Comparison of ENCODE assay signal across 8 mouse cellular contexts in the genomic region with DNA sequence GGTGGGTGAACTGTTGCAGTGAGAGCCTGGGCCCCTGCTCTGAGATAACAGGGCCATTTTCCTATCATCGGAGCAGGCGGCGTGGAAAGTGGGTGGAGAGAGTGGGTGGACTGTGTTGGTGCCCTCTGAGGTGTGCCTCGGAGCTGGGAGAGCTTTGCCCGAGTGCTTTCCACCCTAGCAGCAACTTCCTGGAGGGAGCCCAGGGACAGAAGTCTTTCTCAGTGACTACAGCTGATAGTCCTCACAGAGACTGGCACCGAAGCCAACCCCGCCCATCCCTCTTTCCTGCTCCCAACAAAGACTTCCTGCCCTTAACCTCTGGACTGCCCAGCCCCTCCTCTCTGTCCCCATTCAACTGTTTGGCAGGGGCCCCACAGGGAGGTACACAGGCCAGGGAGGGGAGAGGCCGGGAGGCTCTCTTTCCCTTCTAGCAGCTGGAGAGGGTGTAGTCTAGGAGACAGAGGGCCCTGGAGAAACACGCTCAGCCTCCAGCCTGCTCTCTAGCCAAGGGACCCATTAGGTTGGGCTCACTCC. TPM values are rescaled to one million over a fixed set of nuclear protein-coding genes. Genes with fewer than 3 reads are reported as not detected.
DNase-seq lines count a peak whose midpoint lies in the region; ATAC-seq lines count a peak whose summit lies in the region.

No protein-coding gene starts in this region.

- WGBS in forebrain, embryonic 12.5 days = 6% methylated on average over 9 of the region's 9 CpGs

- intact Hi-C loops in heart, postnatal 10 days (cut with DNase I) = loop anchor here (2.0 kb wide), 1 partner anchor 32 kb away; no protein-coding TSS in a partner anchor

- peak overlapping the region; percentile 84 for H3K27ac ChIP-seq in forebrain, embryonic 12.5 days

- peak; percentile 55 for ATAC-seq in forebrain, embryonic 12.5 days (ENCODE audit: low FRiP score)

- peak overlapping the region; percentile 49 for H3K4me2 ChIP-seq in forebrain, embryonic 12.5 days

- H3K4me3 ChIP-seq in forebrain, embryonic 12.5 days (replicated peaks) = no peak overlapping the region; the same call in 1 of the 2 replicates

- H3K4me1 ChIP-seq in forebrain, embryonic 12.5 days = peaks cover 77% of the 10 kb centered on the region

- H3K9me3 ChIP-seq in forebrain, embryonic 12.5 days = no peaks in the 10 kb centered on the region

- H3K9ac ChIP-seq in forebrain, embryonic 12.5 days = peak overlapping the region; percentile 42; the same call in 1 of the 2 replicates

- H3K36me3 ChIP-seq in forebrain, embryonic 12.5 days (replicated peaks) = peaks cover 8% of the 10 kb centered on the region; the same call in 1 of the 2 replicates

- no peaks in the 10 kb centered on the region for H3K27me3 ChIP-seq in forebrain, embryonic 12.5 days

- peak; percentile 29 to 43 for DNase-seq in thymus, adult 18-20 months
- no peak for DNase-seq in thymus, postnatal 10 days (ENCODE audit: low spot score in 2 of 2)
- DNase-seq in heart, postnatal 10 days = peak; percentile 96
- peak; percentile 94 to 97 for DNase-seq in kidney, postnatal 36 days
- DNase-seq in lung, adult 18-20 months = peak; percentile 97 to 99
- DNase-seq in ovary, adult 18-20 months (ENCODE audit: low spot score) = peak; percentile 84
- DNase-seq in thymus, postnatal 25 days = peak; percentile 29

RNA-seq across cellular contexts. Expression of gene Tmem94, which starts 13.9 kb away (rescaled TPM):
- polyA plus RNA-seq in forebrain, embryonic 12.5 days (2016; fragmentation: Nextera tagmentation; extraction: Ambion mirVana) = 39.0 and 45.2 TPM in 2 replicates
- 100 to 1,000 TPM; 106 to 116 TPM for total RNA-seq in heart, postnatal 10 days (2021)

RNA-seq across cellular contexts. Expression of gene Caskin2, which starts 34.3 kb away (rescaled TPM):
- polyA plus RNA-seq in forebrain, embryonic 12.5 days (2016; fragmentation: Nextera tagmentation; extraction: Ambion mirVana) = 15.5 and 19.5 TPM in 2 replicates
- total RNA-seq in heart, postnatal 10 days (2021) = 10 to 100 TPM; 59.4 to 60.9 TPM

RNA-seq across cellular contexts. Expression of gene Tsen54, which starts 35.4 kb away (rescaled TPM):
- 27.1 and 28.4 TPM in 2 replicates for polyA plus RNA-seq in forebrain, embryonic 12.5 days (2016; fragmentation: Nextera tagmentation; extraction: Ambion mirVana)
- 10 to 100 TPM; 10.5 to 15.0 TPM for total RNA-seq in heart, postnatal 10 days (2021)

RNA-seq across cellular contexts. Expression of gene Llgl2, which starts 44.7 kb away (rescaled TPM):
- polyA plus RNA-seq in forebrain, embryonic 12.5 days (2016; fragmentation: Nextera tagmentation; extraction: Ambion mirVana) = 2.4 and 2.7 TPM in 2 replicates
- total RNA-seq in heart, postnatal 10 days (2021) = 10 to 100 TPM; 17.9 to 18.2 TPM

Comparison
In these comparisons a context has a peak if more than half of its experiments do, and no peak if none do; other contexts are left out.
1. DNase-seq: peak in thymus, adult 18-20 months (2 of 2), heart, postnatal 10 days (2 of 2), kidney, postnatal 36 days (2 of 2), lung, adult 18-20 months (2 of 2), ovary, adult 18-20 months (single experiment) and thymus, postnatal 25 days (single experiment); none in thymus, postnatal 10 days (0 of 2).